Mouse (Mus musculus): Measurements from ENCODE around the gene Sec14l3.

- TF ChIP-seq CTCF (IDR thresholded peaks at IDR 0.05; ENCODE audit: control insufficient read depth, insufficient read depth, insufficient replicate concordance, low read depth, low read length) (no peak), POLR2A (IDR thresholded peaks at IDR 0.05; ENCODE audit: control insufficient read depth, low read depth, low read length) (no peak; the same call in 1 of the 2 replicates)
These were observed 30.8 kb downstream of the Sec14l3 start, which contains the start of gene Mtfp1 for GRCm38 (mm10) chr11:4095171-4096053.

Measured in testis, adult 2 months (tissue).